Mouse (Mus musculus) kidney, adult 9 months (tissue): ENCODE data around the gene Gper1.

Source experiments
- DNase-seq: peaks from one replicate; pipeline ENCODE4 v3.0.0; 2022

Gper1 gene

DNA sequence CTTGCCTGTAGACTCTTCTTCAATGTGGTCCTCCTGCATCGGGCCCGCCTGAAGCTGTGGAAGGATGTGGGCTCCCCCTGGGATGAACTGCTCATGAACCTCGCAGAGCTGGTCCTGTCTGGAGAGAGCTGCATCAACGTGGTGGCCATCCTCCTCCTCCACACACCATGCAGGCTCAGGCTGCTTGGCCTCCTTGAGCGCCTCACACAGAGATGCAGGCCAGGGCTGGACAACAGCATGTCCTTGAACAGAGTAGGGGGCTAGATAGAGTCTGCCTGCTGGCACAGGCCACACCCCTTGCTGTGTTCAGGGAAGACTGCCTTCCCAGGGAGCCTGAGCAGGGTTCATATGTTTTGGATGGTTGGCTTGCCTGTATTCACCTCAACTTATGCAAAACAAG lies 8.0 kb upstream of the Gper1 start:
- no peak for DNase-seq

DNA sequence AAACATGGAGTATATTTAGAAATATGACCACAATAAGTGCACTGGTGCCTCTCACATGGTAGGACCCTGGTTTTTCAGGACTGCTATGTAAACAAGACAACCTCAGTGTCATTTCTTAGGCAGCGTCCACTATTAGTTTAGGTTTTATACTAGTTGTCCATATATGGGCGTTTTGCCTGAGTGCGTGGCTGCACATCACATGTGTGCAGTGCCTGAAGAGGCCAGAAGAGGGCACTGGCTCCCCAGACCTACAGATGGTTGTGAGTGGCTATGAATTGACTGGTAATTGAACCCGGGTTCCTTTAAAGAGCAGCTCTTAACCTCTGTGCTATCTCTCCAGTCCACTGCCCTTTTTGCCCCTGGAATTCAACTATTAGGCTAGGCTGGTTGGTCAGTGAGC lies 6.0 kb upstream of the Gper1 start:
- no peak for DNase-seq

GRCm38 (mm10) chr5:139417480-139417879 lies 5.5 kb upstream of the Gper1 start:
- no peak for DNase-seq

- no peak for DNase-seq
Observed at GRCm38 (mm10) chr5:139418110-139418509, 4.8 kb upstream of the Gper1 start.

DNA sequence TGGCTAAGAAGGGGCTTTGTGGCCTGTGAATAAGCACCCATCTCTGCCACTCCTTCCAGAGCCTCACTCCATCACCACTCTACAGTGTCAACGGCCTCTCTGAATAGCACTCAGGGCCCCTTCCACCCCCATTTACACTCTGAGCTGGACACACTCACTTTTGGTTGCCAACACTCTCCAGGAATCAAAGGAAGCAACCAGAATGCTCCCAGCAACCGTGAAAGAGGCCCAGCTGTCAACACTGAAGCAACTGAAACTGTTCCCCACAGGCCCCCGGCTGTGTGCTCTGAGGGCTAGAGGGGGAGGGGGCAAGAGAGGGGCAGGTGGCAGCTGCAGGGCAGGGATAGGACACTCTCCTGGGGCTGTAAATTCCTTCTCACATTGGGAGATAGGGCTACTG lies 4.3 kb upstream of the Gper1 start:
- DNase-seq: no peak

DNA sequence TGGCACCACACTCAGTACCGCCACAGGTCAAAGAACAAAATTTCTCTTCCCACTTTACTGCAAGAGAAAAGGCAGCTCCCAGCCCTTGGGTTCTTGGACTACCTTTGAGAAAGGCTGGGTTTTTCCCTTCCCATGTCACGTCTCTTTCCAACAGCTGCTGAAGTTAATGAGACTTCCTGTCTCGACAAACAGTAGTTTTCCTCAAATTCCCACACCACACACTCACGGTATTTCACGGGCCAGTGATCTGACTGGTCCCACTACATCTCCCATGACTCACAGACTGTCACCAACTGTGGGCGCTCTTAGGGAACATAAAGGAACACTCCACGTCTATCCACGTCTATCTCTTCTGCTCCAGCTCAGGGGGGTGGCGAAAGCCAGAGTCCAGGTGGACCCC lies 2.2 kb downstream of the Gper1 start:
- no peak for DNase-seq

DNA sequence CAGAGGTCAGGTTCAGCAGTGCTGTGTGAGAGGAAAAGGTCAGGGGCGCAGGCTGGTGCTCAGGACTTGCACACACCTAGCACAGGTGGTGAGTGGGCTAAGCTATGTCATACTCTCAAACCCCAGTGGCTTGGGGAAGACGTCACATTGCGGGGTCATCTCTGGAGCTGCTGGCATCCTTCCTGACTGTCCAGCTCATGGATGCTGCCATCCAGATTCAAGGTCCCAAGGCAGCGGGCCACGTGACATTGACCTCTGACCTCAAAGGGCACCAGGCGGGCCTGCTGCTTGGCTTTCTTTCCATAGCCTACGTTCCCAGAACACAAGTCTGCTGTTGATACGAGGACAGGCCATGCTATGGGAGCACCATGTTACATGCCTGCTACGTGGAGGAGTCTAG lies 4.0 kb downstream of the Gper1 start:
- no peak for DNase-seq

- no peak for DNase-seq
Observed at GRCm38 (mm10) chr5:139427989-139428388, 5.0 kb downstream of the Gper1 start.

DNA sequence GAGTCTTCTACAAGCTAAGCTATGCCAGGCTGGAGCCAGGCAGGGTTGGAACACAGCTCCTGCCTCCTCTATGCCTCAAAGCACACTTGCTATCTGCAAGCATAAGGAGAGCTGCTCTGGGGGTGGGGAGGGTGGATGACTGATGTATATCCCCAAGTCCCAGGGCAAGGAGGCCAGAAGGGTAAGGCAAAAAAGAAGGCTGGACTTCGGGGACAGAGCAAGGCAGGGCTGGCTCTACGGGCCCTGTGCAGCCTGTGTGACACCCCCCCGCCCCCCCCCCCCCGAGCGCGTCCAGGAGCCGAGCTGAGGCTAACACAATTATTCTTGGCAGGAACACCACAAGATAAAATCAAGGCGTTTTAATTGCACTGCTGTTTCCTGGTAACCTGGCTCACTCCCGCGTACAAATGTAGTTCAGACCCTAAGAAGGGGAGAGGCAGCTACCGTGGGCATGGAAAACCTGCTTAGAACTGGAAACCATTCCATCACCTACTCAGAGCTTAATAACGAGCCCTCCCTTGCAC lies 6.9 kb downstream of the Gper1 start:
- DNase-seq: peak; percentile 62

GRCm38 (mm10) chr5:139432333-139432732 lies 9.4 kb downstream of the Gper1 start:
- no peak for DNase-seq

- DNase-seq: no peak
Observed at GRCm38 (mm10) chr5:139432747-139433508, 10.0 kb downstream of the Gper1 start.

GRCm38 (mm10) chr5:139433842-139434568 lies 11.1 kb downstream of the Gper1 start:
- no peak for DNase-seq

DNA sequence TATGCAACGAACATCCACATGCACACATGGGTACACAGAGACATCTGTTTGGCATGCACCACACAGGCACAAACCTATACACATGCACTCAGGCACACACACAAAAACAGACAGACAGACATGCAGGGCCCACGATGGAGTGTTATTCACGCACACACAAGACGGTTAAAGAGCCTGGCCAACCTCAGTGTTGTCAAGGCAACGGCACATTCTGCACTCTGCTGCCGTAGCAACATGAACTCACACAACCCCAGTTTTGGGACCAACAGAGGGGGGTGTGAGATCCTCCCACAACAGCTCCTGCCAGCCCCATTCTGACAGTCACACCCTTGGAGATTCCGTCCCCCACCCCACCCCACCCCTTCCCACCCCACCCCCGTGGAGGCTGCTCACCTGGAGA lies 12.0 kb downstream of the Gper1 start:
- no peak for DNase-seq

- DNase-seq: no peak
Observed at GRCm38 (mm10) chr5:139437769-139438168, 14.8 kb downstream of the Gper1 start.

- no peak for DNase-seq
Observed at GRCm38 (mm10) chr5:139438440-139438839, 15.5 kb downstream of the Gper1 start.

DNA sequence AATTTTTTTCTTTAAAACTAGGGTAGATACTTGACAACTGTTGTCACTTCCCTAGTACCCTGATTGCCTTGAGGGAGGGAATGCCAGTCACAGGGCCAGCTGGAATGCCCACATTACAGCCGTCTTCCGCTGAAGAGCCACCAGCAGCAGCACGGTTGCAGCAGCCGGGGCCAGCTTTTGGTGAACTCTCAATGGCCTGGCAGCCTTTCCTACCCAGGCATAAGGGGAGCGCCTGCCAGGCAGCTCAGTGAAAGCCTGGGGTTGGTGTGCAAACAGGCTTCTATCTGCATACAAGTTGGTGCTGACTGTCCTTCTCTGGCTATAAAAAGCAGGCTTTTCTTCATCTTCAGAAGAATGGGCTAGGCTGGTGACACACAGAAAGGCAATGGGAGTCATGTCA lies 17.5 kb downstream of the Gper1 start:
- DNase-seq: no peak

- no peak for DNase-seq
Observed at GRCm38 (mm10) chr5:139440926-139441725, 18.2 kb downstream of the Gper1 start.

GRCm38 (mm10) chr5:139441726-139442018 lies 18.7 kb downstream of the Gper1 start:
- DNase-seq: no peak

- no peak for DNase-seq
Observed at GRCm38 (mm10) chr5:139442428-139442827, 19.5 kb downstream of the Gper1 start.

- no peak for DNase-seq
Observed at GRCm38 (mm10) chr5:139442962-139443361, 20.0 kb downstream of the Gper1 start.

DNA sequence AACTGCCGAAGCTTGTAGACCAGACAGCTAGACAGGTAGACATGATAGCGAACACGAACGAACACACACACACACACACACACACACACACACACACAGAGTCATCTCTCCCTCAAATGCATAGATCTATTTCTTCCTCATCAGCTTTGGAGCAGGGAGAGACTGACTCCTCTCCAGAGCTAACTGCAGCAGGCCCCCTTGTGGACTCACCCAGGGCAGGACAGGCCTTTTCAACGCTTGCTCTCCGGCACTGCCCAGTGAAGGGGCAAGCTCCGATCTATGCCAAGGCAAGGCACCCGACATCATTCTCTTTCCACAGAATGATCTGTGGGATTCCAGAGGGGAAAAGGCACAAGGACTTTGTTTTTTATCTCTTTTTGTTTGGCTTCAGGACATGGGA lies 22.3 kb downstream of the Gper1 start:
- no peak for DNase-seq

GRCm38 (mm10) chr5:139448025-139448424 lies 25.1 kb downstream of the Gper1 start:
- no peak for DNase-seq

GRCm38 (mm10) chr5:139449161-139449791 lies 26.3 kb downstream of the Gper1 start:
- peak; percentile 24 for DNase-seq
